Mouse (Mus musculus) limb, embryonic 13.5 days (tissue): ENCODE results near the gene Cd8b1. TPM values are rescaled to one million over a fixed set of nuclear protein-coding genes. Genes with fewer than 3 reads are reported as not detected.

ENCODE experiments used
- ATAC-seq: fragments of 200-750 bp; cut with Nextera tagmentation; 2 replicates; pipeline ENCODE4 v1.8.0; 2017; ENCODE audit warnings: low read depth, moderate number of reproducible peaks, moderate TSS enrichment; ENCODE audit not compliant: low FRiP score
- H3K27ac ChIP-seq: fragments of 300-500 bp; sonication (generic); 2 replicates; pipeline ENCODE4 v1.5.1; 2015; ENCODE audit warnings: inconsistent platforms, mild to moderate bottlenecking, moderate library complexity
- H3K27me3 ChIP-seq: fragments of 300-500 bp; sonication (generic); 2 replicates; pipeline ENCODE4 v1.6.1; 2015; ENCODE audit warnings: mild to moderate bottlenecking, inconsistent platforms
- H3K36me3 ChIP-seq: fragments of 300-500 bp; sonication (generic); 2 replicates; pipeline ENCODE4 v1.6.1; 2015; ENCODE audit warnings: inconsistent platforms, mild to moderate bottlenecking, moderate library complexity
- H3K4me1 ChIP-seq: fragments of 300-500 bp; sonication (generic); 2 replicates; pipeline ENCODE4 v1.6.1; 2015; ENCODE audit warnings: inconsistent platforms
- H3K4me2 ChIP-seq: fragments of 300-500 bp; sonication (generic); replicated peaks from 2 replicates; pipeline ENCODE4 v1.6.1; 2015; ENCODE audit warnings: inconsistent platforms, mild to moderate bottlenecking, moderate library complexity
- H3K4me3 ChIP-seq: fragments of 300-500 bp; sonication (generic); 2 replicates; pipeline ENCODE4 v1.5.1; 2015; ENCODE audit warnings: moderate library complexity, mild to moderate bottlenecking, inconsistent platforms
- H3K9ac ChIP-seq: fragments of 300-500 bp; sonication (generic); 2 replicates; pipeline ENCODE4 v1.6.1; 2015; ENCODE audit warnings: mild to moderate bottlenecking, inconsistent platforms
- H3K9me3 ChIP-seq: fragments of 300-500 bp; sonication (generic); 2 replicates; pipeline ENCODE4 v1.6.1; 2016; ENCODE audit warnings: inconsistent platforms
- WGBS: fragments of 180-500 bp; shearing (Covaris S2); methylation state at CpG from one replicate; pipeline ENCODE4 v1.1.7; 2015; 5-methylcytosine and 5-hydroxymethylcytosine counted together
- polyA plus RNA-seq: library from polyadenylated mRNA; unstranded; fragments of >200 nt; fragmentation: Nextera tagmentation; extraction: Ambion mirVana; gene quantifications from 2 replicates; pipeline ENCODE4 v1.2.1, GENCODE M21; 2015

Gene Cd8b1
- polyA plus RNA-seq, 1 experiment from 2014 or later = not detected

DNA sequence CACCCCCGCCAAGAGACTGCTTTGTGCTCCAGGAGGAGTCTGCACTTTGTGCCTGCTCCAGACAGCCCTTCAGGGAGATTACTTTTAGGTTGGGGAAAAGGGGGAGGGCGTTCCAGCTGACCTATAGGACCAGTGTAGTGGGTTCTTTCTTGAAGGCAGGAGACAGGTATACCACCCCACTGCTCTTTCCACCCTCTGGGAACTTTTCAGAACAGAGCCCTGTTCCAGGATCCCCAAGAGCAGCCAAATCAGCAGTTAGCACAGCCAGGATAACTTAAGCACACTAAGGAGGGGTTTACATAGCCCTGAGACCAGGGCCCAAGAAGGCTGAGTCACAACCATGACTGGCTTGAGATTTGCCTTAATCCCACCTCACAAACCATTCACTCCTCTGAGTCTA lies 52.3 kb downstream of the Cd8b1 start:
- H3K4me1 ChIP-seq = no peaks in the 10 kb centered on the region
- H3K27me3 ChIP-seq = no peaks in the 10 kb centered on the region
- no peak overlapping the region for H3K9ac ChIP-seq
- no peaks in the 10 kb centered on the region for H3K9me3 ChIP-seq
- WGBS = 65% methylated on average over 2 of the region's 2 CpGs
- H3K27ac ChIP-seq = no peak overlapping the region
- no peak overlapping the region for H3K4me3 ChIP-seq
- no peaks in the 10 kb centered on the region for H3K36me3 ChIP-seq
- ATAC-seq = no peak
- H3K4me2 ChIP-seq = no peak overlapping the region

GRCm38 (mm10) chr6:71376711-71377110 lies 54.1 kb downstream of the Cd8b1 start:
- Histone ChIP-seq H3K27me3 (no peaks in the 10 kb centered on the region), H3K9ac (no peak overlapping the region), H3K27ac (no peak overlapping the region), H3K36me3 (no peaks in the 10 kb centered on the region), H3K4me2 (no peak overlapping the region), H3K9me3 (no peaks in the 10 kb centered on the region), H3K4me1 (no peaks in the 10 kb centered on the region), H3K4me3 (no peak overlapping the region)
- ATAC-seq = no peak
- WGBS = 96% methylated on average over 13 of the region's 13 CpGs

- H3K4me1 ChIP-seq = no peaks in the 10 kb centered on the region
- no peak overlapping the region for H3K27ac ChIP-seq
- H3K27me3 ChIP-seq = no peaks in the 10 kb centered on the region
- H3K4me2 ChIP-seq = no peak overlapping the region
- H3K9ac ChIP-seq = no peak overlapping the region
- 89% methylated on average over 5 of the region's 5 CpGs for WGBS
- H3K36me3 ChIP-seq = no peaks in the 10 kb centered on the region
- no peak for ATAC-seq
- no peaks in the 10 kb centered on the region for H3K9me3 ChIP-seq
- H3K4me3 ChIP-seq = no peak overlapping the region
Observed at GRCm38 (mm10) chr6:71381654-71382053, 59.1 kb downstream of the Cd8b1 start.

Other genes starting within 250 kb of the Cd8b1 start
- 6.1 and 7.6 TPM in 2 replicates for gene Thnsl2, start 178.3 kb upstream of the Cd8b1 start, polyA plus RNA-seq
- gene Fabp1, start 123.0 kb upstream of the Cd8b1 start, polyA plus RNA-seq = 0.48 and 2.0 TPM in 2 replicates
- 38.7 and 41.8 TPM in 2 replicates for gene Krcc1, start 51.1 kb upstream of the Cd8b1 start, polyA plus RNA-seq
- 8.7 and 11.7 TPM in 2 replicates for gene Smyd1, start 555 bp upstream of the Cd8b1 start, polyA plus RNA-seq
- gene Cd8a, start 50.6 kb downstream of the Cd8b1 start, polyA plus RNA-seq = not detected in 2 replicates
- 12.3 and 12.5 TPM in 2 replicates for gene Rmnd5a, start 117.8 kb downstream of the Cd8b1 start, polyA plus RNA-seq
- 14.2 and 15.3 TPM in 2 replicates for gene Rnf103, start 171.1 kb downstream of the Cd8b1 start, polyA plus RNA-seq
- 54.8 and 58.5 TPM in 2 replicates for gene Chmp3, start 221.0 kb downstream of the Cd8b1 start, polyA plus RNA-seq